Mouse (Mus musculus): ENCODE measurements around the gene 1810010D01Rik. TPM values are rescaled to one million over a fixed set of nuclear protein-coding genes. Genes with fewer than 3 reads are reported as not detected.

1810010D01Rik gene
- polyA plus RNA-seq, 1 experiment from 2014 or later = 0.60 TPM

DNA sequence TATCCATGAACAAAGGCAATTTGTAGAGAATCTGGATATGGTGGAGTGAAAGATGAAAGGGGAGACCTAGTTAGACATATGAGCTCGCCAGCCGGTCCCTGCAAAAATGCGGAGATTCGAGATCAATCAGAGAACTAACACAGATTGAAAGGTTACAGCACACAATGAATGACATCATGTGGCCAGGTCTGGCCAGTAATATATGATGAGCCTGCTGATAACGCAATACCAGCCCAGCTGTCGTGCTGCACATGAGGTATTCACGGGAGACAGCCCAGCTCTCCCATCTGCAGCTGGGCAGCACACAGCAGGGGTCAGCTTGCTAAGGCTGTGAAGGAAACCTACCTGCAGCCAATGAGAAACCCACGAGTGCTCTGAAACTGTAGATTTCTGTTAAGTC lies 18.6 kb downstream of the 1810010D01Rik start:
- Histone ChIP-seq H3K4me2 (replicated peaks) (no peak overlapping the region), H3K9ac (no peak overlapping the region), H3K27ac (0 out of 2 replicates have a peak overlapping the region, but pooled peaks have one; percentile 15), H3K9me3 (no peaks in the 10 kb centered on the region), H3K36me3 (no peaks in the 10 kb centered on the region), H3K4me3 (no peak overlapping the region), H3K27me3 (no peaks in the 10 kb centered on the region), H3K4me1 (peaks cover 28% of the 10 kb centered on the region)
- no peak for ATAC-seq (ENCODE audit: low FRiP score, low read depth)
- WGBS = 31% methylated on average over 8 of the region's 8 CpGs

DNA sequence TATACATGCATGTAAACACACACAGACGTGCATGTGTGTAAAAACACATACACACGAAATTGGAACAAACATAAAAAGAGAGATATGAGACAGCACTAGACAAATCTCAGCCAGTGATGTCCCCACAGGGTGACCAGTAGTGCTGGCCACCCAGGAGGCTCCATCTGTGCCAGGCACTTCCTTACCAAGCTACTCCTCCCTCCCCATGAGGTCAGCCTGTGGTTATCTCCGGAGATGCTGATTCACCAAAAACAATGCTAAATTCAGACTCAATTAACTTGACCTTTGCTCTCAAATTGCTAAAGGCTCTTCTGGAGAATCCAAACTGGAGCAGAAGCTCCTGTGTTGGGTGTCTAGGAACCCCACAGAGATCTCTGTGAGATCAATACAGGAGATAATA lies 20.1 kb downstream of the 1810010D01Rik start:
- Histone ChIP-seq H3K4me3 (no peak overlapping the region), H3K27me3 (no peaks in the 10 kb centered on the region), H3K9ac (no peak overlapping the region), H3K27ac (no peak overlapping the region), H3K36me3 (no peaks in the 10 kb centered on the region), H3K4me1 (peaks cover 20% of the 10 kb centered on the region), H3K4me2 (replicated peaks) (no peak overlapping the region), H3K9me3 (no peaks in the 10 kb centered on the region)
- WGBS = 72% methylated on average over 3 of the region's 3 CpGs
- ATAC-seq (ENCODE audit: low FRiP score, low read depth) = no peak

DNA sequence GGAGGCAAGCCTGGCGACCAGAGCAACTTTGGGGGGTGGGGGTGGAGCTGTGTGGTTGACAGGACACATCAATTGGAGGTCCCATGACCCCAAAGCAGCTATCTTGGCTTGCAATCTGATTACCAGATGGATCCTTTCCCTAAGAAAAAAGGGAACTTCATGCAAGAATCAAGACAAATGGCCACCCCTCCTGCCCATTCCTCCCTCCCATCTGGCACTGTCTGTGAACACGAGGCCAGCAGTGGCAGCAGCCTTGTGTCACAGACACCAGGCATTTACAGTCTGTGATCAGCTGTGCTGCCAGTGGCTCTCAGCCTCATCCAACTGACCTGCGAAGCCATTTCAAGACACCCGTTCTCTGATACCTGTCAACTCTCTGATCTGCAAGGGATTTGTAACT lies 25.5 kb downstream of the 1810010D01Rik start:
- 52% methylated on average over 4 of the region's 4 CpGs for WGBS
- H3K9me3 ChIP-seq = no peaks in the 10 kb centered on the region
- no peak overlapping the region for H3K4me2 ChIP-seq (replicated peaks)
- ATAC-seq (ENCODE audit: low FRiP score, low read depth) = no peak
- H3K27me3 ChIP-seq = no peaks in the 10 kb centered on the region
- no peak overlapping the region for H3K4me3 ChIP-seq
- peak overlapping the region; percentile 88; the same call in 1 of the 2 replicates for H3K27ac ChIP-seq
- no peaks in the 10 kb centered on the region for H3K36me3 ChIP-seq
- peaks cover 39% of the 10 kb centered on the region for H3K4me1 ChIP-seq
- no peak overlapping the region for H3K9ac ChIP-seq

DNA sequence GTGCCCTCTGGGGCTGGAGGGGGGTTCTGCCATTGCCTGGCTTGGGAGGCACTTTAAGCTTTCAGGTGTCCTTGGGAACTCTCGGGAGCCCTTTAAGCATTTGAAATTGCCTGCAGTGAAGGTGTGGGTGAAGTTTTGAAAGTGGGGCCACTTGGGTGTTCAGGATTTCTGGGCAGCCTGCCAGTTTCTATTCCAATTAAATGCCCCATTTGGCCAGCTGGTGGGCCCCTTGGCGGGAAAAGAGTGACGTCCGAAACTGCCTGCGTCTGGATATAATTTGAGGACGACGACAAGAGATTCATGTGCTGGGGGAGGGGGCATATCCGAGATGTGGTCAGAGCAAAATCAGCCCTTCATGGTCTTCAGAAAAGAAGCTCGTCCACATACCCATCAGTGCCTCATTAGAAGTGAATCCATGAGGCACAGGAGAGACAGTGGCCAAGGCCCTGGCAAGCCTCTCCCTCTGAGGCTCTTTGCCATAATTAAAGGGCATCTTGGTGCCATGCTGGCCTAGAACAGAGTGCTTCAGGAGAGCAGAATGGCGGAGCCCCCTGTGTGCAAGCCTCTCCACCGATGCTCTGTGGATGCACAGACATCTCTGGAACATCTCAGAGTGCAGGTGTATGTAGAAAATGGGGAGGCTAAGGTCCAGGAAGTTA lies 26.4 kb downstream of the 1810010D01Rik start:
- Histone ChIP-seq H3K4me1 (peaks cover 44% of the 10 kb centered on the region), H3K27ac (peak overlapping the region; percentile 88), H3K9ac (no peak overlapping the region), H3K4me3 (no peak overlapping the region), H3K9me3 (no peaks in the 10 kb centered on the region), H3K4me2 (replicated peaks) (0 out of 2 replicates have a peak overlapping the region, but pooled peaks have one; percentile 5), H3K27me3 (no peaks in the 10 kb centered on the region), H3K36me3 (no peaks in the 10 kb centered on the region)
- ATAC-seq (ENCODE audit: low FRiP score, low read depth) = peak; percentile 34
- 16% methylated on average over 11 of the region's 11 CpGs for WGBS

DNA sequence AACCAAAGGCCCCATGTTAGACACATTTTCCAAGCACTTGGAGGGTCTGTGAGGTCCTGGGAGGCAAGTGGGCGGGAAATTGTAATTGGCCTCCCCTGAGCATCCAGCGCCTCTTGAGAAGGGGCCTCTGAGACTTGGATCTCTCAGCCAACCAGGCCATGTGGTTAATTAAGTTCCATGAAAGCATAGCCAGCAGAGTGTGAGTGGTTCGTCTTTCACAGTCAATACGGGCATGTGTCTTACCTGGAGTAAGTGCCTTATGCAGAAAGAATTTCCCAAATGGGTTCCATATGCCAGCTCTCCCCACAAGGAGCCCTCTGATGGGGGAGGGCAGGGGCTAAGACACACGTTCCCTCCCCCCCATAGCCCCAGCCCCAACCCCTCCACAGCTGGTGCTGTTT lies 28.2 kb downstream of the 1810010D01Rik start:
- Histone ChIP-seq H3K4me3 (no peak overlapping the region), H3K4me1 (peaks cover 45% of the 10 kb centered on the region), H3K9me3 (no peaks in the 10 kb centered on the region), H3K9ac (no peak overlapping the region), H3K27ac (peak overlapping the region; percentile 88), H3K36me3 (no peaks in the 10 kb centered on the region), H3K4me2 (replicated peaks) (no peak overlapping the region), H3K27me3 (no peaks in the 10 kb centered on the region)
- ATAC-seq (ENCODE audit: low FRiP score, low read depth) = peak; percentile 83
- WGBS = 12% methylated on average over 5 of the region's 5 CpGs

DNA sequence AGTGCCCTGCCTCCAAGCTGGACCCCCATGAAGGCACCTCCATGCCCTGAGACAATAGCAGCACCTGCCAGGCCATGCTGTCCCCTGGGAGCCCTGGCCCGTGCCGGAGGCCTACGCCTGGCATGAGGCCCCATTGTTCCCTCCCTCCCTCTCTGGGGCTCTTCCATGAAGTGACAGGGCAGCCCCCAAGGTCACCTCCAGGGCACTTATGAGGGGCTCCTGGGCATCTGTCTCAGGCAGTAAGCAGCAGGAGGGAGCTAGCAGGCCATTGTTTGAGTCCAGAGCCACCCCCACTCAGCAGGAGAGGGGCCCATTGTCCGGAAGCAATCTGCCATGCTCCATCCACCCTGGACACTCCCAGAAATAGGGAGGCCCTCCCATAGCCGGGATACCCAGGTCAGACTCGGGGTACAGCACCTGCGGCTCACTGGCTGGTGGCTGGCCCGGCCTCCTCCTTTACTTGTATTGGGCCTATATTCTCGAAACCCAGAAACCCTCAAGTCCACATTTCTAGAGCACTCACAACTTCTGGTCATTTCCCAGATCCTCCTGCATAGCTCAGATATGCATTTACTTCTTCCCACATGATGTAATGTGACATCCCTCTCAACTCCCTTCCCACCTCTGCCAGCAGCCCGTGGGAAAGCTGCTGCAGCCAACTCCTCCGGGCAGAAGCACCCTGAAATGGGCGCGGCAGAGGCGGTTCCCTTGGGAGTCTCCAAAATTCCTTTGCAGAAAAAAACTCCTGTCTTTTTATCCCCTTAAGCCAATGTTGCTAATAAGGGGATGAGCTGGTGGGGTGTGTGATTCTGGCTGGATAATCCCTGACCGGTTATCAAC lies 30.9 kb downstream of the 1810010D01Rik start:
- ATAC-seq (ENCODE audit: low FRiP score, low read depth) = no peak
- Histone ChIP-seq H3K9ac (no peak overlapping the region), H3K4me2 (replicated peaks) (no peak overlapping the region), H3K27me3 (no peaks in the 10 kb centered on the region), H3K27ac (no peak overlapping the region), H3K4me1 (peaks cover 44% of the 10 kb centered on the region), H3K4me3 (no peak overlapping the region), H3K36me3 (no peaks in the 10 kb centered on the region), H3K9me3 (no peaks in the 10 kb centered on the region)
- WGBS = 70% methylated on average over 15 of the region's 15 CpGs

DNA sequence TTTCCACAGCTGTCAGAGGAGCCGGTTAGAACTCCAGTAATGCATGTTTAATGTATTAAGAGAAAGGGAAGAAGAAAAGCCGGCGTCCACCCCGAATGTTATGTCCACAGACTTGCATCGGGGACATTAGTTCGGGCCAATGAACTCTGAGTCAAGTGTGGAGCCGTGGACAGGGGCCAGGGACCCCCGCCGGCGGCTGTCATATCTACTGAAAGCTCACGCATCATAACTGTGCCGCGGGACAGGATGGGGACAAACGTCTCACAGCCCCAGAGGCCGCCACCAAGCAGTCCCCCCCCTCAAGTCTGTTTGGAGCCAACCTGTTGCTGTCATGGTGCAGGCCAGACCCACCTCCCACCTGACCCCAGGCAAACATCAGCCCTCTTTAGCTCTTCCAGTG lies 34.4 kb downstream of the 1810010D01Rik start:
- Histone ChIP-seq H3K27ac (no peak overlapping the region), H3K9ac (no peak overlapping the region), H3K4me3 (no peak overlapping the region), H3K27me3 (no peaks in the 10 kb centered on the region), H3K4me2 (replicated peaks) (no peak overlapping the region), H3K9me3 (no peaks in the 10 kb centered on the region), H3K36me3 (no peaks in the 10 kb centered on the region), H3K4me1 (peaks cover 13% of the 10 kb centered on the region)
- ATAC-seq (ENCODE audit: low FRiP score, low read depth) = no peak
- 72% methylated on average over 15 of the region's 15 CpGs for WGBS

DNA sequence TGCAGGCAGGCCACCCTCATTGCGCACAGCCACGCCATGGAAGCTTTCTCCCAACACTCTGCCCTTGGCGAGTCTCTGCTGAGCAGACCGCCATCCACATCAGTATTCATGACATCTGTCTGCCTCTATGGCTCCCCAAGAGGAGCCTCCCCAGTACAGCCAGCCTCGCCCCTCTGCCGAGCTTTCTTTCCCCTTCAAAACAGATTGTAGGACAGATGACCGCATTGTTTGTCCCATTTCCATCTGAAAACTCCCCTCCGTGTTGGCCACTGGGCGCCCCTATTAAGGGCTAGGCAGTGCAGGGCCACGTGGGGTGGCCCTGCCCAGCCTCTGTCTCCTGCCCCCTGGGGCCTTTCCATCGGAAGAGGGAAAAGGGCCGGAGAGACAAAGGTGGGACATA lies 34.8 kb downstream of the 1810010D01Rik start:
- Histone ChIP-seq H3K27me3 (no peaks in the 10 kb centered on the region), H3K4me1 (peaks cover 16% of the 10 kb centered on the region), H3K4me2 (replicated peaks) (0 out of 2 replicates have a peak overlapping the region, but pooled peaks have one; percentile 5), H3K4me3 (no peak overlapping the region), H3K27ac (no peak overlapping the region), H3K9ac (no peak overlapping the region), H3K36me3 (no peaks in the 10 kb centered on the region), H3K9me3 (no peaks in the 10 kb centered on the region)
- 17% methylated on average over 12 of the region's 12 CpGs for WGBS
- ATAC-seq (ENCODE audit: low FRiP score, low read depth) = no peak; the same call in 1 of the 2 replicates

DNA sequence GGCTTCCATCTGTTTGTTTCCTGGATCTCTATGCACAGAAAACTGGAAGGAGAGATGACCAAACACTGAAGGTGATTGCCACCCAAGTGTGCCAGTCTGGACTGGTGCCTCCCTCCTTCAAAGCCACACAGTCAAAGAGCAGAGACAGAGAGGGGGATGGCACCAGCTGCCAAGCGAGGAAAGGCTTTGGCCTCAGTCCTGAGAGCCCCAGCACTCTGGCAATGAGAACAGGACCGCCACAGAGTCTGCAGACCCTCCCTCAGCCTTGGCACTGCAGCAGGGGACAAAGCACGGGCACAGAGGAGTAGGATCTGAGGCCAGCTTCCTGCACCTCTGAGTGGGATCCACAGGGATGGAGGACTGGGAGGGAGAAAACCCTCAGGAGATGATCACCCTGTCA lies 38.2 kb downstream of the 1810010D01Rik start:
- no peak for ATAC-seq (ENCODE audit: low FRiP score, low read depth)
- Histone ChIP-seq H3K4me1 (peaks cover 14% of the 10 kb centered on the region), H3K27me3 (no peaks in the 10 kb centered on the region), H3K36me3 (no peaks in the 10 kb centered on the region), H3K4me2 (replicated peaks) (no peak overlapping the region), H3K27ac (no peak overlapping the region), H3K9me3 (no peaks in the 10 kb centered on the region), H3K4me3 (no peak overlapping the region), H3K9ac (no peak overlapping the region)
- WGBS = 76% methylated on average over 3 of the region's 3 CpGs

DNA sequence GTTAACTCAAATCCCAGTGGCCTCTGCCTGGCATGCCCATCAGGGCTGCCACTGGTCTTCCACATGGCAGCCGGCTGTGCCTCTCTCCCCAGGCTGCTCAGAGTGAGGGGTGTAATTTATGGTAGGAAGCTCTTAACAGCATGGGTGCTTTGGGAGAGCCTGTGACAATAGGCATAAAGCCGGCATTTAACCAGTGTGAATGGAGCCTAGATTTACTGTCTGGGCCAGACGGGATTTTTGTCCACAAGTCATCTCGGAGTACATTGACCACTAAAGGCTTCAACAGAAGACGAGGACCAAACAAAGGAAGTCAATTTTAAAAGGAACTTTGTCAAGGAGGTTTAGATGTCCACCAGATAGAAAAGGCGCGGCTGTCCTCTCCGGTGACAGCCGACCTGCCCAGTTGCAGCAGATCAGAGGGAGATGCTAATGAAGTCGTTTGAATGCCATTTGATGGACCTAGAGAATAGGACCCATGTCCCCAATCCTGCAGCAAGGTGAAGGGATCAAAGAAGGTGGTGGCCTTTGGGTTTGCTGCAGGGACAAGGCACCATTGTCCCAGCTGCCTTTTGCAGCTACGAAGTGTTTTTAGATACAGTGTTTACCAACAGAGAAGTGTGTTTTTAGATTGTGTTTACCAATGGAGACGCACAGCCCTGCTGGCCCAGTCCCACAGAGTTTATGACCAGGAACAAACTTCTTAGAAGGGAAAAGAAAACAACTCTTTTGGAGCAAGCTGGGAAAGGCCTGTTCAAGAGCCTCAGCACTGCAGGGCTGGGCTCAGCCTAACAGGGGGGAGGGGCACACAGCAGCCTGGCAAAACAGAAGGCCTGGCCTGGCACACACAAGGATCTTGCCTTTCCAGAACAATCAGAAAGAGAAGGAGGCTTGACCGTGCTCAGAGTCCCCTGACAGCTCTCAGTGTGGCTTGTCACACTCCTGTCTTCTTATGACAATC lies 48.4 kb downstream of the 1810010D01Rik start:
- ATAC-seq (ENCODE audit: low FRiP score, low read depth) = peak; percentile 69; the same call in 1 of the 2 replicates
- Histone ChIP-seq H3K4me1 (peaks cover 25% of the 10 kb centered on the region), H3K4me3 (no peak overlapping the region), H3K27ac (peak overlapping the region; percentile 53), H3K9me3 (no peaks in the 10 kb centered on the region), H3K36me3 (no peaks in the 10 kb centered on the region), H3K27me3 (no peaks in the 10 kb centered on the region), H3K9ac (no peak overlapping the region), H3K4me2 (replicated peaks) (no peak overlapping the region)
- WGBS = 32% methylated on average over 13 of the region's 13 CpGs

Data from limb, embryonic 13.5 days (tissue).